Mouse (Mus musculus): ENCODE measurements around the gene Gsta3.
"Not testable (repeated sequence)": the region's sequence is repeated elsewhere in the genome, so short reads cannot be mapped to it uniquely, and the experiment has no call there.

Gene Gsta3

GRCm38 (mm10) chr1:21253856-21254255 is 13.5 kb downstream of the Gsta3 start:
- DNase-seq = no peak

GRCm38 (mm10) chr1:21255625-21256345 is 15.4 kb downstream of the Gsta3 start:
- DNase-seq = no peak

GRCm38 (mm10) chr1:21256391-21256790 is 16.0 kb downstream of the Gsta3 start:
- DNase-seq = no peak

GRCm38 (mm10) chr1:21256871-21257270 is 16.5 kb downstream of the Gsta3 start:
- no peak for DNase-seq

GRCm38 (mm10) chr1:21259981-21260380 is 19.6 kb downstream of the Gsta3 start:
- DNase-seq = not testable (repeated sequence)

- DNase-seq = no peak
Measured at GRCm38 (mm10) chr1:21262401-21262800, 22.0 kb downstream of the Gsta3 start.

- no peak for DNase-seq
Measured at GRCm38 (mm10) chr1:21263986-21264385, 23.6 kb downstream of the Gsta3 start.

- no peak for DNase-seq
Measured at GRCm38 (mm10) chr1:21264747-21265146, 24.4 kb downstream of the Gsta3 start.

GRCm38 (mm10) chr1:21266766-21267165 is 26.4 kb downstream of the Gsta3 start:
- DNase-seq = no peak

GRCm38 (mm10) chr1:21267466-21267865 is 27.1 kb downstream of the Gsta3 start:
- DNase-seq = not testable (repeated sequence)

- peak; percentile 87 for DNase-seq
Measured at GRCm38 (mm10) chr1:21271343-21272055, 31.1 kb downstream of the Gsta3 start.

GRCm38 (mm10) chr1:21272056-21272431 is 31.7 kb downstream of the Gsta3 start:
- peak; percentile 17 for DNase-seq

GRCm38 (mm10) chr1:21273091-21273490 is 32.7 kb downstream of the Gsta3 start:
- DNase-seq = no peak

GRCm38 (mm10) chr1:21274437-21275040 is 34.1 kb downstream of the Gsta3 start:
- no peak for DNase-seq

GRCm38 (mm10) chr1:21275366-21275765 is 35.0 kb downstream of the Gsta3 start:
- DNase-seq = not testable (repeated sequence)

GRCm38 (mm10) chr1:21276158-21276557 is 35.8 kb downstream of the Gsta3 start:
- DNase-seq = not testable (repeated sequence)

GRCm38 (mm10) chr1:21280306-21280705 is 39.9 kb downstream of the Gsta3 start:
- no peak for DNase-seq

GRCm38 (mm10) chr1:21284644-21285043 is 44.3 kb downstream of the Gsta3 start:
- DNase-seq = peak; percentile 38

GRCm38 (mm10) chr1:21291394-21291793 is 51.0 kb downstream of the Gsta3 start:
- no peak for DNase-seq

GRCm38 (mm10) chr1:21292590-21292989 is 52.2 kb downstream of the Gsta3 start:
- no peak for DNase-seq

- peak; percentile 21 for DNase-seq
Measured at GRCm38 (mm10) chr1:21296169-21296568, 55.8 kb downstream of the Gsta3 start.

- DNase-seq = peak; percentile 34
Measured at GRCm38 (mm10) chr1:21298114-21298513, 57.7 kb downstream of the Gsta3 start.

GRCm38 (mm10) chr1:21299826-21300225 is 59.4 kb downstream of the Gsta3 start:
- DNase-seq = no peak

- no peak for DNase-seq
Measured at GRCm38 (mm10) chr1:21301686-21302085, 61.3 kb downstream of the Gsta3 start.

All from lung, postnatal 36 days (tissue).